Mouse (Mus musculus) bone marrow macrophage, adult 2 months (primary cell): ENCODE data around the gene Rasgef1b. TPM values are rescaled to one million over a fixed set of nuclear protein-coding genes. Genes with fewer than 3 reads are reported as not detected.
A peak's percentile ranks its signal among the peaks of the same experiment; 100 is the strongest.

Experiments
- H3K27ac ChIP-seq: 2 replicates; pipeline ENCODE4 v1.5.1; 2012; ENCODE audit warnings: low read depth, low read length; ENCODE audit not compliant: insufficient read depth
- H3K4me1 ChIP-seq: 2 replicates; pipeline ENCODE4 v1.6.1; 2012; ENCODE audit warnings: low read length; ENCODE audit not compliant: control insufficient read depth, insufficient read depth
- H3K4me3 ChIP-seq: 2 replicates; pipeline ENCODE4 v1.5.1; 2012; ENCODE audit warnings: mild to moderate bottlenecking, low read length, moderate library complexity; ENCODE audit not compliant: insufficient read depth
- CTCF ChIP-seq: IDR thresholded peaks from 2 replicates; pipeline ENCODE4 v1.5.1; 2012; ENCODE audit warnings: low read depth, mild to moderate bottlenecking, low read length, moderate library complexity
- POLR2A ChIP-seq: IDR thresholded peaks from 2 replicates; pipeline ENCODE4 v1.6.1; 2012; ENCODE audit warnings: mild to moderate bottlenecking, low read depth, low read length, borderline replicate concordance
- polyA plus RNA-seq: library from polyadenylated mRNA; stranded (reverse); fragments of >200 nt; gene quantifications from 2 replicates; pipeline ENCODE4 v1.2.4, GENCODE M21; 2012; ENCODE audit not compliant: missing spikeins, insufficient read depth, insufficient read length

The Rasgef1b gene
- polyA plus RNA-seq, 1 experiment: 46.5 TPM

DNA sequence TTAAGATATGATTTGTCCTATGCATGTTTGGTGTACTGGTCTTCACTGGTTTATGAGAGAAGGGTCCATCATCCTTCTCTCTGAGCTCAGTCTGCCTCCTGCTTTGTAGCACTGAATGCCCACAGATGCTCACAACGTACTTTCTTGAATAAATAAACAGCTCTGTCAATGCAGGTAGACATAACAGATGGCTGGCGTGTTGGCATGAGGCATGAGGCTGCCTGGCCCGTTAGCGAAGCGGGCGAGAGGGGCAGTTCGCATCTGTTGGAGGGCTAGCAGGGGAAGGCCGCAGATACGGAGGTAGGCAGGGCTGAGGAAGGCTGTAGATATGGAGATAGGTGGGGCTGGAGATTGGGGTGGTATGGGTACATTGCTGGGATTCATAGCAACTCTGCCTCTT, 451.3 kb downstream of the Rasgef1b start:
- Histone ChIP-seq H3K27ac (no peak overlapping the region), H3K4me1 (peaks cover 12% of the 10 kb centered on the region), H3K4me3 (no peak overlapping the region)
- TF ChIP-seq CTCF: no peak
- no peak for TF ChIP-seq POLR2A

DNA sequence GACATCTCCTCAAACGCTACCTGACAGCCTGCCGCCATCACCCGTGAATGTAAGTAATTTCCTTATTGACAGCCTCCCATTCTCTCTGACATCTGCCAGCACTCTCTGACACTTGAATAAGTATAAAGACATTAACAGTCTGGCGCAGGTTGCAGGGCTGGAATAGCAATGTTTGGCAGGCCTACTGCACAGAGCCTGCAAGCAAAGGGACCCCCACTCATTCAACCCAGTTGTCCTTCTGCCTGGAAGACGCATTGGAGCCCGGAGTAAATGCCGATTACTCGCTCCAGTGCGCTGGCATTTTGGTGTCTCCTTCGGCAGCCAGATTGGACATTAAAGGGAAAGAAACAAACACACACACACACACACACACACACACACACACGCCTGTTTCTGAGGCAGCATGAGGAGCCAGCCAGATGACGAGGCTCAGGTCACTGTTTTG, 454.7 kb downstream of the Rasgef1b start:
- TF ChIP-seq POLR2A: no peak
- no peak for TF ChIP-seq CTCF
- no peak overlapping the region for H3K27ac ChIP-seq

DNA sequence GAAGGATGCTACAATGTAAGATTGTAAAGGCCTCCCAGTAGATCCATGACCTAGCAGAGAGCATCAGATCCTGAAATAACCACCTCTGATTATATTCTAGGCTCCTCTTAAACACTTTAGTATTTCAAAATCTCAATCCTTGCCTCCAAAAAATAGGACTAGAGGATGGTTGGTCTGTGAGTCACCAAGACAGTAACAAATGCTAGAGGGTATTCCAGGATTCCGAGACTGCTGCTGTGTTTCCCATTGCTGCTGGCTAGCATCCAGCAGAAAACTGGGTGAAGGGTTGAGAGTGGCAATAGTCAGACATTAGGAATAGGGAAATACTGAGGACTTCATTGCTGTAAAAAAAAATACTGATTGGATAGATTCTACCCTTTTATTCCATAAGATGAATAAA, 457.3 kb downstream of the Rasgef1b start:
- Histone ChIP-seq H3K4me1 (peaks cover 10% of the 10 kb centered on the region), H3K27ac (no peak overlapping the region), H3K4me3 (no peak overlapping the region)
- no peak for TF ChIP-seq POLR2A
- no peak for TF ChIP-seq CTCF

More for the DNA sequence above, 454.7 kb downstream of the Rasgef1b start:
- no peak overlapping the region for H3K4me3 ChIP-seq
- H3K4me1 ChIP-seq: peaks cover 7% of the 10 kb centered on the region

DNA sequence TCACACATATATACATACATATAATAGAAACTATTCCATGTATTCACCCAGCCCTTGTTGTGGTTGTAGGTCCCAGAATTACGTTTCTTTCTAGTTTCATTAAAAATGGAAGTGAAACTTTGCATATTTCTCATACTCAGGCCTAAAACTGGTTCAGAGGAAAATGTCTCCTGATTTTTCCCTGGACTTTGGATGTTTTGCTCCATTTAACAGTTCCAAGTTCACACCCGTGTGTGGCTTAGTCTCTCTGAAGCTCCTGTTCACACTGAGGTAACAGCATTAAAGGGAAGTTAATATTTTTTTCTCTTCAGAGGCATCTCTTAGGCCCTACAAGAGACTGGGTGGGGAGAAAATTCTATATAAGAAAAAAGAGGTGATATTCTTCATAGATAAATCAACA, 459.7 kb downstream of the Rasgef1b start:
- no peak overlapping the region for H3K27ac ChIP-seq
- TF ChIP-seq CTCF: no peak
- no peak for TF ChIP-seq POLR2A
- peaks cover 14% of the 10 kb centered on the region for H3K4me1 ChIP-seq
- H3K4me3 ChIP-seq: no peak overlapping the region

DNA sequence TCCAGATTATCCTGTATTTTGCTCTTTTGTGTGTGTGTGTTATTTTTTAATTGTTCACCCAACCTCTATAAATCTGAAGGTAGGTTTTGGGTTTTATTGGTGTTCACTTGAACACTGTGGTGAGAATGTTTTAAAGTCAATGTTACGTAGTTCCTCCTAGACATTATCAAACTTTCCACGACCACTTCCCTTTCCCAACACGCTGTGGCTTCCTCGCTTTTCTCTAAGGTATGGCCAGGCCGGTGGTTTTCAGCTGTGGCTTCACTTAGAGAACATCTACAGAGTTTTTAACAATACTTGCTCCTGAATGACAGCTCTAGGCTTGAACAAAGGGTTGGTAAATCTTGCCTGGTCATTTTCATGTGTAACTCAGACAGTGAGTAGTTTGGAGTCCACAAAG, 461.5 kb downstream of the Rasgef1b start:
- TF ChIP-seq POLR2A (no peak), CTCF (no peak)
- Histone ChIP-seq H3K27ac (no peak overlapping the region), H3K4me1 (peaks cover 14% of the 10 kb centered on the region), H3K4me3 (no peak overlapping the region)

DNA sequence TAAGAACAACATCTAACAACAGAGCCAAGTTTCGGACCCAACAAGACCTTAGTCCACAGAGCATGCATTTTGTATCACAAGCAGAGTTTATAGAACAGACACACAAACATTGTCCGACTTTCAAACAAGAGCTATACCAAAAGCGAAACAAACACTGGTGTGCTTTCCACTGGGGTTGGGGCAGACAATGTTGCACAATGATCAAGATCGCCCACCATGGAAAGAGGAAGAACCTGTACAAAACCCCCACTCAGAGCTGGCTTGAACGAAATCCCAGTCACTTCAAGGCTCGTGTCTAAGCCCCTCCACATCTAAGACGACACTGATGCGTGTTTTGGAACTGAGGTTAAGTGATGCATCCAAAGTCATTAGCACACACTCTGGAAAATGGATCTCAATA, 462.6 kb downstream of the Rasgef1b start:
- H3K27ac ChIP-seq: no peak overlapping the region
- TF ChIP-seq POLR2A (no peak), CTCF (no peak)
- no peak overlapping the region for H3K4me3 ChIP-seq
- peaks cover 14% of the 10 kb centered on the region for H3K4me1 ChIP-seq

DNA sequence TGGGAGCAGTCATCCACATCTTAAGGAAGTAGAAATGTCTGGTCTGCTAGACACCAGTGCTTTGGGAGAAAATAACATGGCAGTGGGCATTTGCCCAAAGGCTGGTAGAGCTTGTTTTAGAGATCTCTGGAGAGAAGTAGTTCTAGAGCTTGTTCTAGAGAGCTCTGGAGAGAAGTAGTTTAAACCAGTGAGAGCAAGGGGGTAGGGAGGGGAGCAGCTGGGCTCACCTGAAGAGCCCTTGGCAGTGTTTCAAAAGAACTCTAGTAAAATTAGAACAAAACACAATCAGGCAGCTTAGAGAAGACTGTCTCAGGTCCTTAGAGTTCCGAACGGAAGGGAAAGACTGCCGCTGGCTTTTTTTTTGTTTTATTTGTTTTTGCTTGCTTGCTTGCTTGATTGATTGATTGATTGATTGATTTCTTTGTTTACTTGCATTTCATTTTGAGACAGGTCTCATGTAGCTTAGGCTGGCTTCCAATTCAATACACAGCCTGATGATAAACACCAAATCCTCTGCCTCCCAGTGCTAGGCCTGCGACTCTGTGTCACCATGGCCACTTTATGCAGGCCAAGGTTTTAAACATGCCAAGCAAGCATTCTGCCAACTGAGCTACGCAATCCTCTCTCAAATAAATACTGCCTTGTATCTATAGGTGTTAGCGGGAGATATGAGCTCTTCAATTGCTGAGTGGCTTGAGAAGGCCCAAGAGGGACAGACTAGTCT, 466.5 kb downstream of the Rasgef1b start:
- Histone ChIP-seq H3K4me3 (no peak overlapping the region), H3K4me1 (peaks cover 19% of the 10 kb centered on the region), H3K27ac (no peak overlapping the region)
- TF ChIP-seq CTCF (no peak), POLR2A (no peak)

DNA sequence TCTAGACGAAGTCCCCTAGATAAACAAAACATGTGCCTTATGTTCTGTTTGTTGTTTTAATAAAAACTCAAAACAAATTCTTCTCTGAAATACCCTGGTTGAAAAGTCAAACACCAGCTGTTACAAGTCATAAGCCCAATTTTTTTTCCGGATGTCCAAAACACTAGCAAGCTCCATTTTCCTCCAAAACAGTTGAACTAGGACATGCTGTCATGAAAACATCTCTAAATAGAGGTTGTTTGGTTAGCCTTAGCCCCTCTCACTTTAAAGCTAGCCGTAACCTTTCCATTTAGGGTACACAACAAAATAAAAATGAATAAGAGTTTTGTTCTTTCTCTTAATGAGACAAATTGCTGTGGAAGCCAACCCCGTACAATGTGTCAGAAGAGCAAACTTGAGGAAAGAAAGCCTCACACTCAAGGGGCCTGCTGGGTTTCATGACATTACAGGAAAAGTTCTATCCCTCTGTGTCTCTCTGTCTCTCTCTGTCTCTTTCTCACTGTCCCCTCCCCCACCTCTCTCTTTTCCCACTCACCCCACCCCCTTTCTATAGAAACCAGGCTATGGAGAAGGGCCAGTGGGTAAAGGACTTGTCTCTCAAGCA, 467.6 kb downstream of the Rasgef1b start:
- H3K27ac ChIP-seq: no peak overlapping the region
- no peak overlapping the region for H3K4me3 ChIP-seq
- peaks cover 14% of the 10 kb centered on the region for H3K4me1 ChIP-seq
- TF ChIP-seq POLR2A: no peak
- TF ChIP-seq CTCF: no peak

DNA sequence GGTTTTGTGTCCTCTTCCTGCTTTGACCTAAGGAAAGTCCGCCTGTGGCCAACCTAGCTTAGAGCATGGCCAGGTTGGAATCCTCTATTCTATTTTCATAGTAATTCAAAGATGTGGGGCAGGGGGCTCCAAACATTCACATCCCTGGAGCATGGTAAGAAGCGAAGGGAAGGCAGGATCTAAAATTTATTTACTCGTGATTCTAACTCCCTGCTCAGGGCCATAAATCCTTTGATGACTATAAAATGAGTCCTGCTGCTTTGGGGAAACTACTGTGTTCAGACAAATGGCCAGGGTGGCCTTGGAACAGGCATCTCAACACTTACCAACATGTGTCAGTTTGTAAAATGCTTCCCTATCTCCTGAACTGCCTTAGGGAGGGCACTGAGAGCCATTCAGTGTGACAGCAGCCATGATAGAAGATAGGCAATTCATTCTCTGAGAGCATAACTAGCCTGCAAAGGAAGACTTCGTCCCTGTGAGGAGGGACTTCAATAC, 470.8 kb downstream of the Rasgef1b start:
- H3K4me3 ChIP-seq: no peak overlapping the region
- no peak overlapping the region for H3K27ac ChIP-seq
- H3K4me1 ChIP-seq: peaks cover 29% of the 10 kb centered on the region
- TF ChIP-seq POLR2A (no peak), CTCF (no peak)

DNA sequence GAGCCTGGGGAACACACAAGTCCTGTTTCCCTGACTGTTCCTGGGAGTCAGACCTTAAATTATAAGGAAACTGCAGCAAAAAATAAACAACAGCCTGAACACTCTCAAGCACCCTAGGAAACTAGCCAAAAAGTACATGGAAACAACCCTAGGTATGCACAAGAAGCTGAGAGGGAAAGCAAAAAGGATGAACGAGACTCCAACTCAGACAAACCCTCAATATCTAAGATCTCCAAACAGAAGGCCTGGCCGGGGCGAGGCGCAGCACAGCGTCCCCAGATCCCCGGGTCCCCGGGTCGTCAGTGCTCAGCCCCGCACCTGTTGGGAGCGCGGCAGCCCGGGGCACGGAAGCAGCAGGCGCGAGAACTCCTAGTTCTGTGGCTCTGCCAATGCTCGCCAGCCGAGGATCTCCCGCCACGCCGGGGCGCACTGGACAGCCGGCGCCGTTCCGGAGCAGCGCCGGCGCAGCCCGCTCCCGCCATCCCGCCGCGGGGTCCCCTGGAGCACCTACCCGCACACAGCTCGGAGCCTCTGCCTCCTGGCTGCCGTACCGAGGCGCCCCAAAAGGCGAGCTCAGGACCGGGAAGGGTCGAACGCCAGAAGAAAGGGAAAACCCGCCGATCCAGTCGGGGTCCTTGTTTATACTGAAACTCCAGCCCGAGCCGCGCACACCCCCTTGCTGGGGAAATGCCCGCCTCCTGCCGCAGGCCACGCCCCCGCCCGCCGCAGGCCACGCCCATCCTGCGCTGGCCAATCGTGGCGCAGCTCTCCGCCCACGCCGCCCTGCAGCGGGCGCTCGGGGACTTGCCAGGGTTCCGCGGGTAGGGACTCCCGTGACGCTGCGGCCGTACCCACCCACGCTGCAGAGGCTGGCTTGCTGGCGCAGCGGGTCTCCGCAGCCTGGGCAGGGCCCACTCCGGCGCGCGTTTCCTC, 476.4 kb downstream of the Rasgef1b start:
- TF ChIP-seq CTCF (no peak), POLR2A (no peak)
- H3K4me3 ChIP-seq: peak overlapping the region; percentile 73
- peaks cover 26% of the 10 kb centered on the region for H3K4me1 ChIP-seq
- H3K27ac ChIP-seq: peak overlapping the region; percentile 70
